Mouse (Mus musculus) adrenal gland, postnatal 10 days (tissue): ENCODE measurements around the gene Gm21190. TPM values are rescaled to one million over a fixed set of nuclear protein-coding genes. Genes with fewer than 3 reads are reported as not detected.
A peak's percentile ranks its signal among the peaks of the same experiment; 100 is the strongest.
"Not testable (repeated sequence)": the region's sequence is repeated elsewhere in the genome, so short reads cannot be mapped to it uniquely, and the experiment has no call there.

Source experiments
- DNase-seq: peaks from one replicate; pipeline ENCODE4 v3.0.0; 2021; ENCODE audit warnings: mixed read lengths
- long read RNA-seq, 2 experiments: library from polyadenylated mRNA; stranded (forward); transcript quantifications; one replicate each; pipeline ENCODE4 v2.0.0; 2021
- total RNA-seq, 2 experiments: library from RNA; stranded (reverse); gene quantifications; 2 replicates each; pipeline ENCODE4 v1.2.3; 2021

The Gm21190 gene
- not detected for total RNA-seq
- long read RNA-seq, experiment 1 = 0 reads
- long read RNA-seq, experiment 2 = 0 reads

DNA sequence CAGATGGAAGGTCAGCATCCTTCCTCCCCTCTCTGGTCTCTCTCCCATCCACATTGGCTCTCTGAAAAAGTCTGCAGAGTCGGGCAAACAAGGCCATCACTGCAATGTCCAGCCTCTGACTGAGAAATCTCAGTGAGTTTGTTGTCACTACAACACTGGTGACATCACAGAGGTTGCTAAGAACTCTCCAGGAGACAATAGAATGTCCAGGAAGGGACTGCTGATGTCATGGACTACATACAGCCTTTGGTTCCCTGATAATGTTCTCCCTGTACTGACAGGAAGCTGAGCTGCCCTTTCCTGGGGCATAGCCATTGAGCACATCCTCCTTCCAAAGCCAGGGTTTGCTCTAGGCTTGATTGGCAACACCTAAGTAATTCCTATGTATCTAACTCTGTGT lies at the start of gene Gm21190:
Gene Gm21190, minus strand, starts transcription at position 101 of the 400 bp plus-strand sequence.
- DNase-seq = not testable (repeated sequence)

DNA sequence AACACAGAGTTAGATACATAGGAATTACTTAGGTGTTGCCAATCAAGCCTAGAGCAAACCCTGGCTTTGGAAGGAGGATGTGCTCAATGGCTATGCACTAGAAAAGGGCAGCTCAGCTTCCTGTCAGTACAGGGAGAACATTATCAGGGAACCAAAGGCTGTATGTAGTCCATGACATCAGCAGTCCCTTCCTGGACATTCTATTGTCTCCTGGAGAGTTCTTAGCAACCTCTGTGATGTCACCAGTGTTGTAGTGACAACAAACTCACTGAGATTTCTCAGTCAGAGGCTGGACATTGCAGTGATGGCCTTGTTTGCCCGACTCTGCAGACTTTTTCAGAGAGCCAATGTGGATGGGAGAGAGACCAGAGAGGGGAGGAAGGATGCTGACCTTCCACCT lies 48.0 kb upstream of the Gm21190 start, which contains the start of gene Gm21083:
Gene Gm21083, plus strand, starts transcription at position 301 of the 400 bp plus-strand sequence.
- not testable (repeated sequence) for DNase-seq

DNA sequence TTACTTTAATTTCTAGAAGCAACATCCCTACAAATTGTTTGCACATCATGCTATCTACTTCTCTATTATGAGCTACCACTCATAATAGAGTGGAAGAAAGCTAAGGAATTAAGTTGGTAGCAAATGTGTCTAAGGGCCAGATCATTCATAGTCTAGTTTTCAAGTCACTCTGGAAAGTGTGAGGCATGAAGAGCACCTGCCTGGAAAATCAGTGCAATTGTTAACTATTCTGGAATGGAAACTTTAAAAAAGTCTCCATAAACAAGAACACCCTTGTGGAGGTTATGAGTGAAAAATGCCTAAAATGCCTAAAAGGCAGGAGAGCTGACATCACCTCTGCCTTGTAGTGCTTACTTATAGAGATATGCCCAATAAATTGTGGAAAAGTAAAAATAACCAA lies 44.7 kb upstream of the Gm21190 start:
- not testable (repeated sequence) for DNase-seq

DNA sequence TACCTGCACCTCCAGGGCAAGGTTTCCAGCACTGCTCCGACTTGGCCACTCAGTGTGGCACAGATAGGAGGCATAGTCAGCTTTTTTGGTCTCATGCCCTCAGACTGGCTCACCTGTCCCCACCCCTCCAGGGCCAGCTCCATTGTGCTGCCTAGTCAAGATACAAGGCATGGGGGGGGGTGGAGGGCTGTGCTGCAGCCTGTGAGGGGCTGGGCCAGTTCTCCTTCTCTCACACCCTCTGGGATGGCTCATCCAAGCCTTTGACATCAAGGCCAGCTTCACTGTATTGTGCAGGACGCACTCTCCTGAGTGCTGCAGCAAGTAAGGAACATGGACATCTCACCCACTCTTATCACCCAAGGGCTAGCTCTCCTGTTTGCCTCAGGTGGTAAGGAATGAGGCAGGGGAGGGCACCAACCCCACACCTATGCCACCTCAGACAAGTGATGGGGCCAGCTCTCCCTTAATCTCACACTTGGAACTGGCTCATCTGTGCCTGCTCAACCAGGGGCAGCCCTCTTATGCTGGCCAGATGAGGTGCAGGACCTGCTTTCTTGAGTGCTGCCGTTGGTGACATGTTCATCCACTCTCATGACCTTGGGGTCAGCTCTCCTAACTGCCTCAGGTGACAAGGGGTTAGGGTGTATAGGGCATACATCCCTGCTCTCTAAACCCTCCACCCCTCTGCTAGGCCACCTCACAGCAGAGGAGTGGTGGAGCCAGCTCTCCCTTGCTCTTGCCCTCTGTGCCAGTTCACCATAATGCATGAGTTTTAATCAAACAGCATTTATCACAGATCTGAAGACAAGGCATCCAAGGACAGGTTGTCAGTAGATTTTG lies 32.6 kb upstream of the Gm21190 start:
- DNase-seq = not testable (repeated sequence)

DNA sequence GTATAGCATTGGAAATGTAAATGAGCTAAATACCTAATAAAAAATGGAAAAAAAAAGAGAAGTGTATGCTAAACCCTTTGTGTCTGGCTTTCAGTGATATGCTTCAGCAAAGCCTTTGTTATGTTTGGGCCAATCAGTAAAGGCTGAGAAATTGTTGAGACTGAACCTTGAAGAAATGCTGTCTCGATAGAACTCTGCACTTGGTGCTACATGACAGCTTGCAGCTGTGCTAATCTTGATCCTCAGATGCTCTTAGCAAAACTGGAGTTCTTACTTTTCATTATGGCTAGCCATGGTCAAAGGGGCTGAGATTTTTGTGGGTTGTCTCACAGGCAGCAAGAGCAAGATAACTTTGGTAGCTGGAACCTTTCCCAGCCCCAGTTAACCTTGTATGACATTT lies 29.6 kb upstream of the Gm21190 start:
- DNase-seq = not testable (repeated sequence)

DNA sequence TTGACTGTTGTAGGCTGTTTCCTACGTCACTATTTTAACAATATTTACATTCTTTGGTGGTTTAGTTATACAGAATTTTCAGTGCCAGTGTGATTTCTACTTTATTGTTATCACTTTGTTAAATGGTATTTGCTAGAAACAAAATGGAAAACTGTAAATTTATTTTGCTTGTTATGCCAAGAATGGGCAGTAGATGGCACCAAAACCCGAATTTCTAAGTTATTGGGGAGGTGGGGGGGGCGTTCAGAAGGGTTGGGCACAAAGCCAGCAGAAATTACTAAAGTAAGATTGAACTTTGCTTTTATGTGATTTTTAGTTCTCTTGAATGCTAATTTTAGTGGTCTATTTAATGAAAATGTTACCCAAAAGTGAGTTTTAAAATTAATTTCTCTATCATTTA lies 20.6 kb upstream of the Gm21190 start:
- DNase-seq = peak; percentile 7

DNA sequence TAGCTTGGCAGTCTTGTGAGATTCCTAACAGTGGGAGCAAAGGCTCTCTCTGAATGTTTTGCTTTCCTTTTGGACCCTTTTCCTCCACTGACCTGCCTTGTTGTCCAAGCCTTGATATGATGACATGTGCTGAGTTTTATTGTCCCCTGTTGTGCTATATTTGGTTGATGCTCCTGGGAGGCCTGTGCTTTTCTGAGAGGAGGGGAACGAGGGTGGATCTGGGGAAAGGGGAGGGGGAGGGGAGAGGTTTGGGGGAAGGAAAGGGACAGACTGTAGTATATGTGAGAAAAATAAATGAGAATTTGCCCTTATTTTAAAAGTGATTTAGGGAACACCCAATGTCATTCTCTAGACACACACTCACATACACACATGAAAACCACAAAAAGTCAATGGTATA lies 20.1 kb upstream of the Gm21190 start:
- DNase-seq = not testable (repeated sequence)

DNA sequence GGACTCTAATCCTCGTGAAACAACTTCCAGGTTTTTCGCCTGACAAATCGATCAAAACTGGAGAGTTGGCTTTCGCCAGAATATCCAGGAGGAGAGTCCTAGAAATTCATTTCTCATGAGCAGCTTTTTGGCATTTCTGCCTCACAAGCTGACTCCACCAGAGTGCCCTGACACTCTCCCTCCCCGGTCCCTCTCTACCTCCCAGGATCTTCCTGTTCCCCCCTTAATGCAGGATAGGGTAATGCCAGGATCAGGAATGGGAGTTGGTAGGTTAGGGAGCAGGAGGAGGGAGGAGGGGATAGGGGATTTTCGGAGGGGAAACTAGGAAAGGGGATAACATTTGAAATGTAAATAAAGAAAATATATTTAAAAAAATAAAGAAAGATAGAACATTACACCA lies 19.6 kb upstream of the Gm21190 start:
- not testable (repeated sequence) for DNase-seq

DNA sequence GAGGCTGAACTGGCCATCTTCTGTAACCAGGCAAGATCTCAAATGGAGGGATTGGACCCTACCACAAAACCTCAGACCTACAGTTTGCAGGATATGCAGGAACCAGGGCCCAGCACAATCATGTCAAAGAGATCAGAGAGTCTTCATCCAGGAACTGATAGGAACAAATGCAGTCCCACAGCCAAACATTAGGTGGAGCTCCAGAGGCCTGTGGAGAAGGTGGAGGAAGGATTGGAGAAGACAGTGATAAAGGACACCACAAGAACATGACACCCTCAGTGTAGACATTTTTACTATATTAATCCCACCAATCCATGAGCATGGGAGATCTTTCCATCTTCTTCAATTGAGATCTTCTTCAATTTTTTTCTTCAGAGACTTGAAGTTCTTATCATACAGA lies 6.6 kb downstream of the Gm21190 start:
- peak; percentile 45 for DNase-seq

DNA sequence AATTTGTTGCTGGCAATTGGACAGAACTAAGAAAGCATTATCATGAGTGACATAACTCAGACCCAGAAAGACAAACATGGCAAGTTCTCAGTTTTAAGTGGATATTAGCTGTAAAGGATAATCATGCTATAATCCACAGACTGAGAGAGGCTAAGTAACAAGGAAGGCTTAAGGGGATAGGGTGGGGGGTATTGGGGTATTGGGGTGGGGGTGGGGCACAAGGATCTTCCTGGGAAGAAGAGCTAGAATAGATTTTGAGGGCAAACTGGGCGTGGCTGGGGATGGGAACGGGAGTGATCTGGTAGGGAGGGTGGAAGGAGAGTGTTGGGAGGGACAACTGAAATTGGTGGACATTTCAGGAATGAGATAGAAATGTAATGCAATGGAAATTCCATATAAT lies 7.0 kb downstream of the Gm21190 start:
- DNase-seq = not testable (repeated sequence)

DNA sequence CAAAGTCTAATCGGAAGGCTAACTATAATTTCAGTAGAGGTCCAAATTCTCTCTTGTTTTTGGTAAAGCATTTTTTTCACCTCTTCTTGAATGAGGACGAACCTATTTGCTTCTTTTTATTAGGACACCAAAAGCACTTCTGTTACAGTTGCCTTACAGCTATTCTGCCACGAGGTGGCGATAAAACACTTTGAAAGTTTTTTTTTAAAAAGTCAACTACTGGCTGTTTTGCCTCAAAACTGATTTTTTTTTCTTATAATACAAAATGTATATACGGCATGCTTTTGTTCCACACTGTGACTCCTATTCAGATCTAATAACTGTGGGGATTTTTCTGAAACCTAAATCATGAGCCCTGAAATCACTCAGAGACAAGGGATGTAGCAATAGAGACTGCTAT lies 8.6 kb downstream of the Gm21190 start:
- DNase-seq = peak; percentile 15

DNA sequence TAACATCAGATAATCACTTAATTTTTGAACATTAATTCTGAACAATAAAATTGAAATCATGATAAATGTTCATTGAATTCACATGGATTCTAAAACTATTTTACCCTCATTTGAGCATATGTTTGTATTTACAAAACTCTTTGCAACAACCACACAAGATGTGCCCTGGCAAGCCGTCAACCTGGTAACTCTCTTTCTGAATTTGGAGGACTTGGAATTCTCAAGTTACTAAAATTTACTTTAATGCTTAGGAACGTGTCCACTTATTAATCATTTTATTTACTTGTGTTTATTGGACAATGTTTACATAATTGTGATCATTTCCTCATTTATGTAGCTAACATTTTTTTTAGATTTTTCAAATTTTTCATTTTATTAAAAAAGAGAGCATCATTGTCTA lies 11.9 kb downstream of the Gm21190 start:
- DNase-seq = not testable (repeated sequence)

DNA sequence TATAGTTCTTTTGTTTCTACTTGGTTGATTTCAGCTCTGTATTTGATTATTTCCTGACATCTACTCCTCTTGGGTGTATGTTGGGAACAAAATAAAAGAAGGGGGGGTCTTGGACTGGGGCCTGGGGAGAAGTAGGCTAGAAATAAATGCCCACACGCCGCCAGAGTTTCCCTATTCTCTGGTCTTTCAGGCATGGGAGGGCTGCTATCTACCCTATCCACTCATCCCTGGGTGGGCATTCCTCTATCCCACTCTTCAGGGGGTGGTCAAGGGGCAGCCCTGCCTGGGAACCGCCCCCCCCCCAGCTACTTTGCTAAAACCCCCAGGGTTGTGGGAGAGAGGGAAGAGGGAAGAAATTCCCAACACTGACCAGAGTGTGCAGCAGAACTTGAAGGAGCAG lies 16.8 kb downstream of the Gm21190 start:
- not testable (repeated sequence) for DNase-seq

DNA sequence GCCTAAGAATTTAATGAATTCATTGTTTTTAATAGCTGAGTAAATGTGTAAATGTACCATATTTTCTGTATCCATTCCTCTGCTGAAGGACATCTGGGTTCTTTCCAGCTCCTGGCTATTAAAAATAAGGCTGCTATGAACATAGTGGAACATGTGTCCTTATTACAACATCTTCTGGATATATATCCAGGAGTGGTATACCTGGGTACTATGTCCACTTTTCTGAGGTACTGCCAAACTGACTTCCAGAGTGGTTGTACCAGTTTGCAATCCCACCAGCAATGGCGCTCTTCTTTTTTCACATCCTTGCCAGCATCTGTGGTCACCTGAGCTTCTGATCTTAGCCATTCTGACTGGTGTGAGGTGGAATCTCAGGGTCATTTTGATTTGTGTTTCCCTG lies 19.1 kb downstream of the Gm21190 start:
- DNase-seq = not testable (repeated sequence)

DNA sequence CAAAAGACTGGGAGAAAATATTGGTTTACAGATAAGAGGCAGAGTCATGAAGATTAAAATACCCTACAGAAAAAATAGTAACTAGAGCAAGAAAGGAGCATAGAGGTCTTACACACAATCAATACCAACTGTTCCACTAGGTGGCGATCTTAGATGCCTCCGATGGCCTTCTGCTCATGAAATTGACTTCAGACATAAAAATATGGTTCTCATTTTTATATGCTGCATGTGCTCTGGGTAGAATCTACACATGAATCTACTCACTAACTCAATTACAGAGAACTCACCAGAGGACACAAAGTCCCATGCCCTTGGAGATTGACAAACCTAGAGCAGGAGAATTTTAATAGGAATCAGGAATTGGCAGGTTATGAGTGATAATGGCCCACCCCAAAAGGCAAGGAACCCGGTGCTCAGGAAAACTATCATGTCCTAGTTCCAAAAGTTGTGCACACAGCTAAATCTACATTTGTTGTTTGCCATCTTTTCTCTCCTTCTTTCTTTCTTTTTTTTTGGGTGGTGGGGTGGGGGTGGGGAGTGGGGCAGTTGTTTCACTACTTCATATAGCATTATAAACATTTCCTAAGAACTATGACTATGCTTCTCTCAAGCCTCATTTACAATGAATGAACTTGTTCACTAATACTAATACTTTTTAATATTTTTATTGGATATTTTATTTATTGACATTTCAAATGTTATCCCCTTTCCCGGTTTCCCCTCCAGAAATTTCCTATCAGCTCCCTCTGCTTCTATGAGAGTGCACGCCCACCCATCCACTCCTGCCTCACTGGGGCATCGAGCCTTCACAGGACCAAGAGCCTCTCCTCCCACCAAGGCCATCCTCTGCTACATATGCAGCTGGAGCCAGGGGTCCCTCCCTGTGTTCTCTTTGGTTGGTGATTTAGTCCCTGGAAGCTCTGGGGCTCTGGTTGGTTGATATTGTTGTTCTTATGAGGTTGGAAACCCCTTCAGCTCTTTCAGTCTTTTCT lies 20.3 kb downstream of the Gm21190 start:
- peak; percentile 24 for DNase-seq

DNA sequence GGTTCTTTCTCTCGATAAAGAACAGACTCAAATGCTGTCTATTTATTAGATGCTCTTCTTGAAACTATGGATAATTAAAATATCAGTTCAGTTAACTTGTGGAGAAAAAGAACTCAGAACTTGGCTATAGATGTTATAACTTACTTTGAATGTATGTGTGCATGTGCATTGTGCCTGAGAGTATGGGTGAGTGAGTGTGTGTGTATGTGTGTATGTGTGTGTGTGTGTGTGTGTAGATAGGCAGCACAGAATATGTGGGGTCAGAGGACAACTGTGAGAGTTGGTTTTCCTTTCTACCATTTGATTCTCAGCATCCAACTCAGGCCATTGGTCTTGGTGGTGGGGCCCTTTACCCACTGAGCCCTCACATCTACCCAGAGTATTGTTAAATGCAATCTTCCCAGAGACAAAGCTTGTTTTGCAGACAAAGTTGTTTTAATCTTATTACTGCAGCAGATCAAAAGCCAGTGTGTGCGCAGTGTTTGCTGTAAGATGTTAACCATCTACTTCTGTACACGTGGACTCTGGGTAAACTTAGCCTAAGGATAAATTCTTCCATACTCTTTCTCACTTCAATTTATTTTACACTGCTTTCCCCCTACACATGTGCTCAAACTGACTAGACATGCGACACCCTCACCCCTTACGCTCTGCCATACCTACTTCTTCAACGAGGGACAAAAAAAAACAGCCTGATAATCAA lies 21.1 kb downstream of the Gm21190 start:
- DNase-seq = not testable (repeated sequence)

DNA sequence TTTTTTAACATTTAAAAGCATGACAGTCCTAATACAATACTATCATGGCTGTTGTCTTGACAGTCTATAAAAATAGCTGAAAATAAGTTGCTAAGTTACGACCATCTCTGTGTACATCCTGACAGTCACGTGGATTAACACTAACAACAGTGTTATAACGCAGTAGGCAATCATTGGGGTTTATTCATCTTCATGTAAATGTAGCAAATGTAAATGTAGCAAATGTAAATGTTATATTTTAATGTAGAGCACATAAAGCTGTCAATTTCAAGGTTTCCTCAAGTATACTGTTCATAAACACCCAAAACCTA lies 21.8 kb downstream of the Gm21190 start:
- no peak for DNase-seq

DNA sequence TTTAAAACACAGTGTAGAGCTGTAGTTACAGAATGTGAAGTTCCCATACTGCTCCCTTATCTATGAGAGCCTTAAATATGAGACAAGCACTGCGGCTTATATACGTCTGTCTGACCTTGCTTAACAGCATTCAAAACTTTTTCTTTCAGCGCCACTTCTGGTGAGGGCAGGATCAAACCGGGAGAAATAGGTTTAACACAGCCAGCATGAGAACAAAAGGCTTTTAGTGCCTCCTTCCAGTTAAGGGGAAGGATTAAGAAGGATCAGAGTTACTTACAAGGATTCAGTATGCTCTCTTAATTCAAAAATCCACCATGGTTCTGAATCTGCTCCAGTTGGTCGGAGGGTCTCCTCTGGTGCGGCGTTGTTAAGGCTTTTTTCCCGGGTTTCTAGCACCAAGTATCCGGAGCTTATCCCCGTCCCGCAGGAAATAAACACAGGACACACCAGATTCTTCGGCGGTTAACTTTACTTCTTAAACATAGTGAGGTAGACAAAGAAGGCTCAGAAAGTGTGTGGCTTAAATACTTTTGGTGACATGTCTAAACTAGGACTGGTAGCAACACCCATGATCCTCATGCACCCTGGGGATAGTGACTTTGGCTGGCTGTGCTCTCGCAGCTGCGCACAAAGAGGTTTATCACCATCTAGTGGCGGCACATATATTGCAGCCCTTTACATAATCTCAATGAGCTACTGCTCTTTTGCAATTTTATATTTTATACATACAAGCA lies 22.3 kb downstream of the Gm21190 start:
- DNase-seq = peak; percentile 66

DNA sequence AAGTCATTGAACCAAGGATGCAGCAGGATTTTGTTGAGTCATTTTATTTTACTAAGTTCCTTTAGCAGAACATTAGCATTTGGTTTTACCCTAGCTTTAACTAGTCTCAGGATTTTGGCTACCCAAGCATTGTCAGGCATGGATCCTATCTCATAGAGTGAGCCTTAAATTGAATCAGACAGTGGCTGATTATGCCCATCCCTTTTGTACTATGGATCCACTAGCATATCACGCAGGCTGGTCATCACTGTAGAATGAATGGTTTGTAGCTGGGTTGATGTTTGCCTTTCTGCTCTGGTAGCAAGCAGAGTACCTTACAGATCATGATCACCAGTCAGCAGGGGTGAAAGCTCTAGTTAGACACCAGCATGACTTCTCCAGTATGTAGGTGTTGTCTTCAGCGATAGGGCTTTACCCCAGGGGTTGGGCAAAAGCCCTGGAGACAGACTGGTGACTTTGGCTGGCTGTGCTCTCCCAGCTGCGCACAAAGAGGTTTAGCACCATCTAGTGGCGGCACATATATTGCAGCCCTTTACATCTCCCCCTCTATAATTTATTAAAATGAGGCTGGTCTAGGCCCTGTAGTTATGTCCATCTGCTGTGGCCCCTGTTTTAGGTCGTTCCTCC lies 30.1 kb downstream of the Gm21190 start:
- peak; percentile 55 for DNase-seq

DNA sequence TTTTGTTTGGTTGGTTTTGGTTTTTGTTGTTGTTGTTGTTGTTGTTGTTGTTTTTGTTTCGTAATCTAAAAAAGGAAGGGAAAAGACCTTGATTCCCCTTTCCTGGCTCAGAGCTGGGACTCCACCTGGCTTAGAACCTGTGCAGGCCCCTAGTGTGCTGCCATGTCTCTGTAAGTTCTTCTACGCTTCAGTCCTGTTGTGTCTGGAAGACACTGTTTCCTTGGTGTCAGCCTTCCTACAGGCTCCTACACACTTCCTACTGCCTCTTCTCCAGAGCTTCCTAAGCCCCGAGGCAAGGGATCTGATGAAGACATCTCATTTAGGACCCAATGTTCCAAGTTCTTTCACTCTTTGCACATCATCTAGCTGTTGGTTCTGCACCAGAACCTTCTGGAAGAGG lies 30.7 kb downstream of the Gm21190 start:
- not testable (repeated sequence) for DNase-seq

DNA sequence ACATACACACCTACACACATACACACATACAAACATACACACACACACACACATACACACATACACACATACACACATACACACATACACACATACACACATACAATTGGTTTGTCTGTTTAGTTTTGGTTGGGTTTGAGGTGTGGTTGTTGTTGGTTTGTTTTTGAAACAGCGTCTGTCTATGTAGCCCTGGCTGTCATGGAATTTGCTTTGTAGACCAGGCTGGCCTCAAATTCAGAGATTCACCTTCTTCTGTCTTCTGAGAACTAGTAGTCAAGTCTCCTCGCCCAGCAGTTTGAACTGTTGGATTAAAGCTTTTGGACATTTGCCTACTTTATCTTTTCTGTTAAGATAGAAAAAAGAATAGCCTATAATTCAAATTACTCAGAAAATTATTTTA lies 38.1 kb downstream of the Gm21190 start:
- DNase-seq = not testable (repeated sequence)
